Mouse (Mus musculus) liver, embryonic 16.5 days (tissue): ENCODE measurements around the gene Ints12. TPM values are rescaled to one million over a fixed set of nuclear protein-coding genes. Genes with fewer than 3 reads are reported as not detected.

ENCODE experiments used
- ATAC-seq: fragments of 200-750 bp; cut with Nextera tagmentation; 2 replicates; pipeline ENCODE4 v1.8.0; 2017; ENCODE audit warnings: low read depth, mild to moderate bottlenecking, moderate number of reproducible peaks, moderate library complexity
- H3K27ac ChIP-seq: fragments of 300-500 bp; sonication (generic); 2 replicates; pipeline ENCODE4 v1.5.1; 2014; ENCODE audit warnings: mild to moderate bottlenecking, low read length
- H3K27me3 ChIP-seq: fragments of 300-500 bp; sonication (generic); 2 replicates; pipeline ENCODE4 v1.6.1; 2014; ENCODE audit warnings: low read depth, low read length, mixed read lengths; ENCODE audit not compliant: control insufficient read depth, insufficient read depth
- H3K36me3 ChIP-seq: fragments of 300-500 bp; sonication (generic); 2 replicates; pipeline ENCODE4 v1.6.1; 2014; ENCODE audit warnings: mild to moderate bottlenecking; ENCODE audit not compliant: control insufficient read depth, insufficient read depth
- H3K4me1 ChIP-seq: fragments of 300-500 bp; sonication (generic); 2 replicates; pipeline ENCODE4 v1.6.1; 2014; ENCODE audit warnings: low read depth, low read length, mixed read lengths; ENCODE audit not compliant: control insufficient read depth
- H3K4me2 ChIP-seq: fragments of 300-500 bp; sonication (generic); 2 replicates; pipeline ENCODE4 v1.6.1; 2014; ENCODE audit warnings: low read depth, low read length, mixed read lengths
- H3K4me3 ChIP-seq: fragments of 300-500 bp; sonication (generic); 2 replicates; pipeline ENCODE4 v1.5.1; 2014; ENCODE audit warnings: low read depth, mild to moderate bottlenecking, low read length
- H3K9ac ChIP-seq: fragments of 300-500 bp; sonication (generic); 2 replicates; pipeline ENCODE4 v1.6.1; 2014; ENCODE audit warnings: low read depth, low read length
- H3K9me3 ChIP-seq: fragments of 300-500 bp; sonication (generic); replicated peaks from 2 replicates; pipeline ENCODE4 v1.6.1; 2016; ENCODE audit warnings: low read length; ENCODE audit not compliant: control insufficient read depth
- WGBS: fragments of 180-500 bp; shearing (Covaris S2); extraction: QIAGEN DNeasy Blood & Tissue Kit; methylation state at CpG from one replicate; pipeline ENCODE4 v1.1.7; 2014; ENCODE audit not compliant: insufficient replicate concordance; 5-methylcytosine and 5-hydroxymethylcytosine counted together
- polyA plus RNA-seq: library from polyadenylated mRNA; unstranded; fragments of >200 nt; fragmentation: Nextera tagmentation; extraction: Ambion mirVana; gene quantifications from 2 replicates; pipeline ENCODE4 v1.2.1, GENCODE M21; 2015

Ints12 gene
- polyA plus RNA-seq, 1 experiment from 2014 or later, result 9.2 TPM

GRCm38 (mm10) chr3:133154683-133155082, 63.0 kb downstream of the Ints12 start:
- no peak for ATAC-seq
- H3K4me2 ChIP-seq, result no peak overlapping the region
- no peaks in the 10 kb centered on the region for H3K36me3 ChIP-seq
- no peaks in the 10 kb centered on the region for H3K9me3 ChIP-seq
- H3K9ac ChIP-seq, result no peak overlapping the region
- H3K4me1 ChIP-seq, result no peaks in the 10 kb centered on the region
- WGBS, result 67% methylated on average over 8 of the region's 8 CpGs
- no peaks in the 10 kb centered on the region for H3K27me3 ChIP-seq
- H3K4me3 ChIP-seq, result no peak overlapping the region
- no peak overlapping the region for H3K27ac ChIP-seq

- Histone ChIP-seq H3K36me3 (no peaks in the 10 kb centered on the region), H3K9me3 (no peaks in the 10 kb centered on the region), H3K27me3 (no peaks in the 10 kb centered on the region), H3K27ac (no peak overlapping the region), H3K9ac (no peak overlapping the region), H3K4me3 (no peak overlapping the region), H3K4me2 (no peak overlapping the region), H3K4me1 (no peaks in the 10 kb centered on the region)
- ATAC-seq, result no peak
- WGBS, result 48% methylated on average over 5 of the region's 5 CpGs
Measured at GRCm38 (mm10) chr3:133158260-133158659, 66.6 kb downstream of the Ints12 start.

Other genes starting within 250 kb of the Ints12 start
- gene Npnt, start 141.5 kb upstream of the Ints12 start, polyA plus RNA-seq, result 2.2 and 3.0 TPM in 2 replicates
- 2.4 and 3.0 TPM in 2 replicates for gene Gstcd, start 193 bp downstream of the Ints12 start, polyA plus RNA-seq
- gene Arhgef38, start 143.1 kb downstream of the Ints12 start, polyA plus RNA-seq, result 0.04 TPM in 2 replicates
- gene Ppa2, start 218.3 kb downstream of the Ints12 start, polyA plus RNA-seq, result 38.0 and 40.1 TPM in 2 replicates